Mouse (Mus musculus) B cell, adult 2 months (primary cell): ENCODE results near the gene Wbp1.

Experiments used
- DNase-seq, 2 experiments: peaks; one replicate each; pipeline ENCODE4 v3.0.0; 2022

Gene Wbp1

DNA sequence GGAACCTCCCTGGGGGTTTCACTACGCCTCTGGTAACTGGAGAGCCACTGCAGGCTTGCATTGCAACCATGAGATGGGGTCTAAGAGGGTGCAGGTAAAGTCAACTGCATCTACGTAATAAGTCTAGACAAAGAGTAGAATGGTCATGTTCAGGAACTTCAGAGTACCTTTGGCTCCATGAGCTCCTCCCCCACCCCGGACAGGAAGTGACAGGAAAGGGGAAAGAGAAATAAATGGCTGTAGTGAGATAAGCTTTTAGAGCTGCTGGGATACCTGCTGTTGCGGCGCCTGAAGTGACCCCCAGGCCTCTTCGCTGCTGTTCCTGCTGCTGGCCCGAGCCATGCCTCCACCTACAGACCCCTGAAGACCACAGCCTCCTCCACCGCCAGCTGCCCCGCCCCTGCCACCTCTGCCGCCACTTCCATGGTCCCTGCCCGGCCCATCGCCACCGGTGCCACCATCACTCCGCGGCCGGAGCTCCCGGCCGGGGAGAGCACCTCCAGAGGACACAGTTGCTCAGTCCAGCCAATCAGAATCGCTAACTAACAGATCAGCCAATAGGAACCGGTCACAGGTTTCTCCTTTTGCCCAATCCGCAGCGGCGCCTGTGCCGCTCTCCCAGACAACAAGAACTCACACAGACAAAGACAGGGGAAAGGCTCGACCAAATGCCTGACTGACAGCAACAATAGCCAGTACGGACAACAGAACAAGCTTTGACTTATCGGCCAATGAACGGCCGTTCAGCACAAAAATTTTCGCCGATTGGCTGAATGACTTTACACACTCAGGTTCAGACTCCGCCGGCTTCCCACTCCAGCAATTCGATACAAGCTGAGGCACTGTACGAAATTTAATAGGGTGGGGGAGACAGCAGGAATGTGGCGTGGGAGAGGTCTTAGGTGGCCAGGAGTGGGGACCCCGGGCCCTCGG lies at the start of gene Wbp1:
Wbp1 (minus strand) TSS at position 630 of the 933 bp plus-strand sequence.
- DNase-seq: peak; percentile 85 to 87

DNA sequence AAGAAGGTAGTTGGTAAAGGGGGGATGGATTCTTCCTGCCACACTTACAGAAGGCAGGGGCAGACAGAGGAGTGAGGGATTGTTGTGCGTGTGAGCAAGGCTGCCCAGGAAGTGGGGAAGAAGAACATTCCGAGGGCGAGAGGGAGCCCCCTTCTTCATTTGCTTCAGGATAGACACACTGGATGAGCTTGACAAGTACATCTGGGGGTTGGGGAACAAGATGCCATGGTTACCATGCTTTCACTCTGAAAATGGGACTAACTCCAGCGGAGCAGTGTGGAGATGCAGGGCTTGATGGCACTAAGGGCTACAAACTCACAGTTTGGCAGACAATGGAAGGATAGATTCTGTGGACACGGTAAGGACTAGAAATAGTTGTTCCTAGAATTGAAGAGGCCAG lies 49.7 kb upstream of the Wbp1 start:
- no peak for DNase-seq

DNA sequence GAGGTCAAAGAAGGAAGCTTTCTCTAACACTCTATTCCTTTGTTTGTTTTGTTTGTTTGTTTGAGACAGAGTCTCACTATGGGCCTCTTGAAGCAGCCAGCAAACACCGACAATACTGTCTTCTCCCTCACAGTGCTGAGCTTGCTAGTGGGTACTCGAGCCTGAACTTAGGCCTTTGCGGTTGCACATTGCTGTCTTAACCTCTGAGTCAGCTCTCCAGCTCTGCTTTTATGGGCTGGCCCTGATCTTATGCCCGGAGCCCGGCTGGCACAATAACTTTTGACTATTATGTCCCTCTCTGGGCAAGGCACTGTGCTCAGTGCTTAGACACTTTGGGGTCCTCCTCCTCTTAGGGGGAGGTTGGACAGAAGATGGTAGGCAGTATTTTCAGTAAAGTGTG lies 48.5 kb upstream of the Wbp1 start:
- DNase-seq: no peak

DNA sequence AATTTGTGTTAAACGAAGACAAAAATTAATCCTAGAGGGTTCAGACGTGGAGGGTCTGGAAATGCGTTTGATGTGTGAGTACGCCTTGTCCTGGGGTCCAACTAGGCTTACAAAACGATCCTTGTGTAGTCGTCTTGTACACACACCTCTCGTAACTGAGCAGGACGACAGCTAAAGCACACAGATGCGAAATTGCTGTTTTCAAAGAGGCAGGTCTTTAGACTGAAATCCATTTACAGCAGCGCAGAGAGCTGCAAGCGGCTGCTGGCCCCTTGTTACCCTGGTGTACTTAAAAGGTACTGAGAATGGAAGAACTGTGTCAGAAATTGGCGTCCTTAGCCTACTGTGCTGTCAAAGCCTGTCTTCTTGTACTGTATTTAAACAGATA lies 44.9 kb upstream of the Wbp1 start:
- DNase-seq: peak; percentile 31 to 38

DNA sequence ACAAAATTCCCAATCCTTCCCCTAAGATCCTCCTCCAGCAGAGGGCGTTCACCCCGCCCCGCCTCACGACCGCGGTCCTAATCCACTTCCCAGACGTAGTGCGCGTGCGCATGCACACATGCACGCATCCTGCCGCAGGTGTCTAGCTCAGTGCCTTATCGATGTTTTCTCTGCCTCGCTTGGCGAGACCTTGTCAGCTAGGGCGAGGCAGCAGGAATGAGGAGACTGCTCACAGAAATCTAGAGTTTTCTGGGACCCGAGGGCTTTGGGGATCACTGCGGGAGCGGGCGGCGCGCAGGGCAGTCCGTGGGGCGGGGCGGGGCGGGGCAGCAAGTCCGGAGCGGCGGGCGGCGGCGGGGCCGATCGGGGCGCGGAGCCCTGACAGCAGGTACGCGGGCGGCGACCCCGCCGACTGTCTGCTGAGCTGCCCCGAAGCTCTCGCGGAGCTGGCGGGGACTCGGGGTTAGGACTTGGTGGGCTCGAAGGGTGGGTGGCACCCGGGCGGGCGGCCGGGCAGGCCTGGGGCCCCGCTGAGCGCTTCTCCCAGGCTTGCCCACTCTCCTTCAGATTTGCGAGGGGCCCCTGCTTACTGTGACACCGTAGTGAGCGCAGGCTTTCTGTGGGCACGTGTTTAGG lies 44.4 kb upstream of the Wbp1 start, which contains the start of gene Dctn1:
Dctn1 (plus strand) TSS at position 314 of the 636 bp plus-strand sequence.
- peak; percentile 94 to 95 for DNase-seq

DNA sequence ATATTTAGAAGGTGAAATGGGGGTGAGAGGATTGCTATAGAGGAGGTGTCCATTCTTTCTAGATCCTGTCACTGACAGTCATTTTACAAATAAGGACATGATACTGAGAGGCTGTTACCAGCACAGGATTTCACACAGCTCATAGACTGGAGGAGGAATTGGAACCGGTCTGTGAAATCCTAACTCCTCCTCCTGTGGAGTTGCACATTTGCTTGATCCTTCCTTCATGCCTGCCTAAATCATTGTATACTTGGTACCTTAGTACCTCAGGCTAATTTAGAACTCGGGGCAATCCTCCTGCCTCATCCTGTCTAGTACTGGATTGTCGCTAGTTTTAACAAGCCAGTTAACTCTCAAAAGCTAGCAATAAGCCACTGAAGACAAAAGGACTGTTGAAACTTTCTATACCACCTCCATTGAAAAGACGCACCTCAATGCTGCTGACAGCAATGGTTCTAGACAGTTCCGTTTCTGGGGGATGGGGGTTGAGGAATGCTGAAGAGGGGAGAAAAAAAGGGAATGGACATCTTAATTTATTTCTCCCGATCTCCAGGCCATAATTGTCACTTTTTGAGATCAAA lies 43.8 kb upstream of the Wbp1 start:
- DNase-seq: no peak

DNA sequence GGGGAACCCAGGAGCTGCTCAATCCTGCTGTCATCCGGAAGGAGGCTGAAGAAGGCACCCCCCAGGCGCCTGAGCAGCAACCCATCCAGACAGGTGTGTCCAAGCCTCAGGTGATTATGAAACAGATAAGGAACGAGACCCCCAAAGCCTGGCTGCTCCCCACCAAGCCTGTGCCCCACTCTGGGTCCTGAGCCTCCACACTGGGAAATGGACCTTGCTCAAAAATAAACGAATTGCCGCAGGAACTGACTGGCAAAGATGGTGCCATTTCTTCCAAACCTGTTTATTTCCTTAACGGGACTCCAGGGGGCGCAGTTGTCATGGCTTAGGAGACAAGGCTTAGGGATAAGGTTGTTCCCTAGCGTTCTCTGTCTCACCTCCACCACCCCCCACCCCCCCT lies 41.3 kb upstream of the Wbp1 start:
- peak; percentile 65 to 67 for DNase-seq

DNA sequence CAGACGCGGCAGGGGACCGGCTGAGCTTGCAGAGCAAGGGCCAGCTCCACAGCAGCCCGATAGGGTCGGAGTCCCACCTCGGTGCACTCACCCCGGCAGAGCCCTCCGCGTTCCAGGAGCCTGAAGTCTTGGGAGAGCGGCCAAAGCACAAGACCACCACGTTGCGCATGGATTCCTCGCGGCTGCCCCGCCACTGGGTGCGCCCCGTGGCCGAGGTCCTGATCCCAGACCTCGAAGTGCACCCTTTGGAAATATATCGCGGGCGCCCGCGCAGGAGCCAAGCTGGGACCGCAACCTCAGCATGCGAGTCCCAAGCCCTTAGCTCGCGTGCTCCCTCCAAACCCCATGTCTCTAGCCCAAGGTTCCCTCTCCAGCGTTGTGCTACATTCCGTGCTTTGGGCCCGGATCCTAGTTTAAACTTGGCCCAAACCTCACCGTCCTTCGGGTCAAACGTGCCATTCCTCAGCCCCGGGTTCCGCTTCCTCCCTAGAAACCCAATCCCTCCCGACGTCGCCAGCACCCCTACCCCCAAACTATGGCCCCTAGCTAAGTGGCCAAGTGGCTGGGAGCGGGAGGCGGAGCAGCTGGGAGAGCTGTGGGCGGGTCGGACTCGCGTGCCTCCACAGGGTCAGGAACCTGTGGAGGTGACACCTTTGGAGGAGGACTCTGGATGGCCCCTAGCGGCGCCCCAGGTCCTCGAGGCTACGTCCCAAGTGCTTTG lies 40.7 kb upstream of the Wbp1 start:
- DNase-seq: peak; percentile 5 to 8

DNA sequence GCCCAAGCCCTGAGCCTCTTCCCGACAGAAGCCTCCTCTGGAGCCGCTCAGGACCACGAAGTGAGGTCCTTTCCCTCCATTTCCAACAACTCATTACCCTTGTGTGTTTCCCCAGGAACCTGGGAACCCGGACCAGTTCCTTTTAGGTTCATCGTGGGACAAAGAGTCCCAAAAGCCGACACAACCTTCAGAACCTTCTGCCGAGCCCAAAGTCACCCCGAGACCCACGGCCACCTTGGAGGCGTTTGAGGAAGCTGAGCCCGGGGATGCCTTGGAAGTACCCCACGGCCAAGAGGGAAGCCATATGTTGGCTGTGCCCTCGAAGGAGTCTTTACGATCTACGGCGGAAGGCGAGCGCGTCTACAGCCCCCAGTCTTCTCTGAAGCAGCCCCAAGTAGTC lies 40.1 kb upstream of the Wbp1 start:
- DNase-seq: peak; percentile 11 to 21

DNA sequence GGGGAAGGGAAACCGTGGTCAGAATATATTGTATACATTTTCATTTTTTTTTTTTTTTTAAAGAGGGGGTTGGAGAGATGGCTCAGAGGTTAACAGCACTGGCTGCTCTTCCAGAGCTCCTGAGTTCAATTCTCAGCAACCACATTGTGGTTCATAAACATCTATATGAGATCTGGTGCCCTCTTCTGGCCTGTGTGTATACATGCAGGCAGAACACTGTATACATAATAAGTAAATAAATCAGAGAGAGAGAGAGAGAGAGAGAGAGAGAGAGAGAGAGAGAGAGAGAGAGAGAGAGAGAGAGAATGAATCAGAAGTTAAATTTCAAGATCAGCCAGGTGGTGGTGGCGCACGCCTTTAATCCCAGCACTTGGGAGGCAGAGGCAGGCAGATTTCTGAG lies 38.1 kb upstream of the Wbp1 start:
- DNase-seq: peak; percentile 62 to 70

DNA sequence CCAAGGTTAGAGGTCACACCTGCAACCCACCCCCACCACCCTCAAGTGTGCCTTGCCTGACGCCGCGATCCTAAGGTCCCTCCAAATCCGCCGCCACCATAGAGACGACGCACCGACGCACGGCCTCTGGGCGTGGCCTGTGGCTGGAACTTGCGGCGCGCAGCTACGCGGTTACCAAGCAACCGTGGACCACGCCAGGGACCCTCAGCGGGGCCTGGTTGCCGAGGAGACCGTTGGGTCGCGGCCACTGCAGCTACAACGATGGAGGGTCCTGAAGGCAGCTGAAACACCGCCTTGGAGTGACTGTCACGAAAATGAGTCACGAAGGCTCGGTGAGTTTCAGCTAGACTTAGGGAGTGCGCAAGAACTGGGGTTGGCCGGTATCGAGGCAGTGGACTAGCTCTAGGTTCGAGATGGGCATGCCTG lies 34.9 kb upstream of the Wbp1 start, which contains the start of the genes Wdr54 and 1700003E16Rik:
Wdr54 (minus strand) TSS at position 139 of the 426 bp plus-strand sequence.
1700003E16Rik (plus strand) TSS at position 146 of the 426 bp plus-strand sequence.
- DNase-seq: peak; percentile 54 to 57

DNA sequence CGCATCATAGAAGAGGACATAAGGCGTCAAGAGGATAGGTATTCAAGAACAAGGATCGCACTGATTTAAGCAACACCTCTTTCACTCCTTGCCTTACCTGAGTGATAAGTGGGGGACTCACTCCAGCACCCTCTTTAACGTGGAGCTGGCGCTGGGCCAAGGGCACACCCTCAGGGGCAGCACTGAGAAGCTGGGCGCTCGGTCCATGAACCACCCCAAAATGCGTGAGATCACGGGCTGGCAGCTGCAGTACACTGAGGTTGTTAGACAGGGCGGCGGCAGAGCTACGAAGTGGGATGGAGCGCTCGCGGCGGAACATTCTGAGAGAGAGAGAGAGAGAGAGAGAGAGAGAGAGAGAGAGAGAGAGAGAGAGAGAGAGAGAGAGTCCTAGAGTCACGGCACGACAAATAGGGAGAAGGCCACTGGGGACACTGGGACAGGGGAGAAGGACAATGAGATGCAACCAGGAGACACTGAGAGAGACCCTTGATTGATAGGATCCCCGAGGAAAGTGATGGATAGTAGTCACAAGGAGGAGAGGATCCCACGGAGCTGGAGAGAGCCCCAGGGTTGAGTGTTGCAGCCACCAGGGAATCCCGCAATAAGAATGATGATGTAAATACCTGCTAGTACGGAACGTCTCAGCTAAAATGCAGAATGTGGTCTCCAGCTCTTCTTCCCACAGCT lies 34.3 kb upstream of the Wbp1 start:
- peak; percentile 15 to 23 for DNase-seq

DNA sequence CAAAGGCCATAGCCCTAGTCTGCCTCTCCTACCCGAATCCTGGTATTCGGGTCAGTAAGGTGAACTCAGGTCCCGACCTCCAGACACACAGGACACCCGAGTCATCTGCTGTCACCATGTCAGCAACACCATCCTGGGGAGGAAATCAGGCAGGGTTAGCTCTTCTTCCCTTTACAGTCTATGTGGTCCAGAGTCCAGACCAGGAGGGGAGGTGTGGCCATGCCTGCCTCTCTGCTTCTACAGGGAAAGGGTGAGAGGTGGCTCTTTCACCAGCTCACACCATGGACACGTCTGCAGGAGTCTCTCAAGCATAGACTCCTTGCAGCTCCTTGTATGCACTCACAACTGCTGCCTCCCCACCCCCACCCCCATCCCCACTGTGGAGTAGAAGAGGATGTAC lies 32.1 kb upstream of the Wbp1 start:
- no peak for DNase-seq

DNA sequence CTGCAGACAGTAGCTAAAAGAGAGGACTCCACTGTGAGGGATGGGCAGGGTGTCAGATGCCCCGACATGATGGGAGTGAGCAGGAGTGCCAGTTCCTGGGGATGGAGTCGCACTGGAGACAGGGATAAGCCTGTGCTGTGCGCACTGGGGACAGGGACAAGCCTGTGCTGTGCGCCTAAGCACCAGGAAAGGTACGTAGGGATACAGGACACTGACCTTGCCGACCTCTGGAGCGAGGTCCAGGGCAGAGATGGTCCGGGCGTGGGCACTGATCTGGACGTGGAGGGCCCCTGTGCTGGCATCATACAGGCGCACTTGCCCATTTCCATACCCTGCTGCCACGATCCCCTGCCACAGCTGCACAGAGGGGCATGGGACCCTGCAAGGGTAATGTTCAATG lies 31.7 kb upstream of the Wbp1 start:
- no peak for DNase-seq

DNA sequence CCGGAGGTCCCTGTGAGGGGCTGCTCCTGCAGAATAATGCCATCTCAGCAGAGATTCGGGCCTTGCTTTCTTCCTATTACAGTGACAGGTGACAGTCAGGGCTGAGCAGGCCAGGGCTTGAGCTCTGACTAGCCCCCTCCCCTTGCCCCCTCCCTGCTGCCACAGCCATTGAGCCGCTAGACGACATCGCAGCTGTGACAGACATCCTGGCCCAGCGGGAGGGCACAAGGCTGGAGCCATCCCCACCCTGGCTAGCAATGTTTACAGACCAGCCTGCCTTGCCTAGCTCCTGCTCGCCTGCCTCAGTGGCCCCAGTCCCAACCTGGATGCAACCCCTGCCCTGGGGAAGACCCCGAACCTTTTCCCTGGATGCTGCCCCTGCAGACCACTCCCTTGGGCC lies 30.4 kb upstream of the Wbp1 start:
- no peak for DNase-seq

DNA sequence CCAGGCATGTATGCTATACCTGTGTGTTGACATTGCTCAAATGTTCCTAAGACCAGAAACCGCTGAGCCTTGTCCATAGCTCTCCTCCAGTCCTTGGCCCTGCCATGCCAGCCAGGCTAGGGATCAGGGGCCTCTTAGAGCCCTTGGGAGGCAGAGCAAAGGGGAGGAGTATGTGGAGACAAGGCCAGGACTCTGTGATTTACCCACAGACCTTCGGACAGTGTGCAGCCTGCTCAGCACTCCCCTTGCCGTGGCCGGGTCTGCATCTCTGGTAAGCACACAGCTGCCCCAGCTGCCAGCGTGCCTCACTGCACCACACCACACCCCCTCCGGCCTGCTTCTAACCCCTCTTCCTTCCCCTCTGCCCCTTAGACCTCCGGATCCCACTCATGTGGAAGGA lies 25.9 kb upstream of the Wbp1 start:
- no peak for DNase-seq

DNA sequence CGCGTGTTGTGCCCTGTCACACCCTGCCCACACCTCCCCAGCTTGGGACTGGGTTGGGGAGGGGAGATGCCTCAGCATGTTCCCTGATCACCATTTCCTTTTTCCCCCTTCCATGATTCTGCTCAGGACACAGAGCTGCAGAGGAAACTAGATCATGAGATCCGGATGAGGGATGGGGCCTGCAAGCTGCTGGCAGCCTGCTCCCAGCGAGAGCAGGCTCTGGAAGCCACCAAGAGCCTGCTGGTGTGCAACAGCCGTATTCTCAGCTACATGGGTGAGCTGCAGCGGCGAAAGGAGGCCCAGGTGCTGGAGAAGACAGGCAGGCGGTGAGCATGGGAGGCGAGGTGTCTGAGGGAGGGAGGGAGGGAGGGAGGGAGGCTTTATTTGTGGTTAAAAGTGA lies 24.4 kb upstream of the Wbp1 start:
- no peak for DNase-seq

DNA sequence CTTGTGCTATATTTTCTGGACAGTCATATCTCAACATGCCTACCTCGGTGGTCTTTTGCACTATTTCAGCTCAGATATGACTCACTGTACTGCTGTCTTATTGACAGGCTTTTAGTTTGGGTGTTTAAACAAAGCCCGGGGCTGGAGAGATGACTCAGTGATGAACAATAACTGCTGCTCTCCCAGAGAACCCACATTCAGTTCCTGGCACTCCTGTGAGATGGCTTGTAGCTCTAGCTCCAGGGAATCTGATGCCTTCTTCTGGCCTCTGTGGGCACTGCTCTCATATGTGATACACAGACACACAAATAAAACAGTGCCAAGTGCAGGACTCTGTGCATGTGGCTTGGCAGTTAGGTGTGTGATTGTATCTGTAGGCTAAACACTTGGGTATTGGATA lies 23.9 kb upstream of the Wbp1 start:
- DNase-seq: no peak

DNA sequence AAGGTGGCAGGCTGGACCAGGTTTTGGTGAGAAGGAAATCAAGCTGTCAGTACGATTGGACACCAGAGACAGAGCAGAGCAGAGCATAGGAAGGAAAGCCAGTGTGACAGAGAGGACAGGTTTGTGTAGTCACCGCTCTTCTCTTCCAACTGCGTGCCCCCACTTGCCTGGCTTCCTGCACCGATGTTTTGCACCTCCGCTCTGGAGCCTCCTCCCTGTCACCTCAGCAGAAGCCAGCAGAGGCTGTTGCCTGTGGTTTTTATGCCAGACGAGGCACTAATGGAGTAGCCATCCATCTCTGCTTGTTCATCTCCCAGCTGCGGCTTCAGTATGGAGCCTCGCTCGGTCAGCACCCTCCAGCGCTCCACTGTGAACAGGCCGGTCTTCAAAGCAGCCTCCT lies 21.5 kb upstream of the Wbp1 start:
- no peak for DNase-seq

DNA sequence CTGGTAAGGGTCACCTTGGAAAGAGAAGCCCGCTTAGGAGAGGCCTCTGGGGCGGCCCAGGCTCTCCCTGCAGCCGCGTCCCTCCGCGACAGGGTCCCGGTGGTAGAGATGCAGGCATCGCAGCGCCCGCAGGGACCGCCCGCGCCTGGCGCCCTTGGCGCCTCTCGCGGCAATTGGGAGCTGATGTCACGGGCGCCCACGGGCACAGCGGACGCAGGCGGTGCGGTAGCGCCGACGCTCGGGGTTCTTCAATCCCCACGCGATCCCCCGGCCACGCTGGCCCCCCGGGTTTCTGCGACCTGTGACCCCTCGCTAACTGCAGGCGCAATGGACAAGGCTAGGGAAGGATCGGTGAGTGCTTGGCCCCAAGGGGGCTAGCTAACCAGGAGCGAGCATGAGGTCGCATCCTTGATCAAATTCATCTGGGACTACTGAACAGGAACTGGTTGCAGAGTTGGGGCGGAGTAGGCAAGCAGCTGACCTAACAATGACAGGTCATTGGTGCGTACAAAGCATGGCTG lies 20.9 kb upstream of the Wbp1 start:
- no peak for DNase-seq

DNA sequence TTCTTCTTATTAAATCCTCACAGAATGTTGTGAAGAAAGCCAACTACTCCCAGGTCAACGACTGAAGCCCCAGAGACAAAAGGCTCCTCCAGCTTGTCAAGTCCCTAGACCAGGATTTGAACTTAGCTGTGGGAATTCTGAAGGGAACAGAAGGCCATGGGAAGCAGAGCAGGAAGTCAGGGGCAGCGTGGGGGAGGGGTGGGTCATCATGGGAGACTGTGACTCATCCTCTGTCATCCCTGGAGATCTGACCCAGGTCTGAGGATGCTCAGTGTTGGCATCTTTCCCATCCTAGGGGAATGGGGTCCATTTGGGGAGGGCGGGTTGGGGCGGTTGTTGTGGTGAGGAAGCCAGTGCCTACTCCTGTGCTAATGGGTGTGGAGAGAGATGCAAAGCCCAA lies 20.3 kb upstream of the Wbp1 start:
- no peak for DNase-seq

DNA sequence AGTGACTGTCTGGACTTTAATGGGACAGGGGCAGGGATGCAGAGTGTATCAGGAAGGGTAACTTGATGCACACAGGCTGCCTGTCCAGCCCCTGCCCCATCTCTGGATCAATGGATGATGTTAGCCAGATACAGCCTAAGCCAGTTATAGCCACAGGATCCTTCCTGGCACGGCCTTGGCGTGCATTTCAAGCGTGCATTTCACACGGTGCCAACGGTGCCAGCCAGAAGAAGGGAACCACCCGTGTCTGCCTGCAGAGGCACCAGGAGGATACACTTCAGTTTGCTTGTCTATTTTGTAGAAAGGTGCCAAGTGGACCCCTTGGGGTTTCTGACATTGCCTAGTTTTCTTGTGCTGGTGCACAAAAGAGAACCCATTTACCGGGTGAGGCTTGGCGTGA lies 18.7 kb upstream of the Wbp1 start:
- DNase-seq: no peak
